Mouse (Mus musculus): ENCODE measurements around the gene Usp36.

DNA sequence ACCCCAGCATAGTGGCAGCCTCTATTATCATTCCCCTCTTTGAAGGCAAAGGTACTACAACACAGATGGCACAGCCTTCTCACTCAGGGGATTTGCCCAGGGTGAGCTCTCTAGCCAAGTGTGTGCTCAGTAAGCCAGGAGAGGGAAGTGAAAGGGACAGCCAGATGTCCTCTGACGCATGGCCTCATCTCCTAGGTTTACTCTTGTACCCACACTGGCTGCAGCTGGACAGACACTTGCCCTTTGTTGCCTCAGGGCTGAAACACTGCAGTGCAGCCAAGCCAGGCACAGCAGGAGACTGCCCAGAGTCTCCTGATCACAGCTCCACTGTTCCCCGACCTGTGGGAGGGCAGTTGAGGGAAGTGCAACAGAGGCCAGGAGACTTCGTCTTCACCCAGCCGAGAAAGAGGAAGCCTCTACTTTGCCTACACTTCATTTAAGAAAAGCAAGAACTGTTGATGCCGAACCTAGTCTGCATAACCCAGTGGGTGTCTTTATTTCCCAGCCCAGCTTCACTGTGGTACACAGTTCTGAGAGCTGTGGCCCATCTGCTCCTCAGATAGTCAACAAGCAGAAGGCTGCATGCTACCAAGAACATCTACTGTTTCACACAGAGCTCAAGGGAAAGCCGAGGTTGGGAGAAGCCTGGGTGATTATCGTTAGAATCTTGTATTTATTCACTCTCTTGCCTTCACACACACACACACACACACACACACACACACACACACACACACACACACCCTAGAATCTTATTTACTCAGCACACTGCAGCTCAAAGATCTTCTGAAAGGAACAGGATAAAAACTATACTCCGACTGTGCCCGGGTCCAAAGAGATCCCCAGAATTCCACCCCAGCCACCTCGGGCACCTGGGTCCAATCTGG lies 78.1 kb downstream of the Usp36 start:
- TF ChIP-seq POLR2A (IDR thresholded peaks at IDR 0.05; ENCODE audit: borderline replicate concordance, extremely low read depth, low read depth, low read length) (no peak), CTCF (IDR thresholded peaks at IDR 0.05; ENCODE audit: insufficient read depth, low read length) (no peak)
